Mouse (Mus musculus) heart, adult 2 months (tissue): Measurements from ENCODE around the gene Zfp629.

Experiments
- EP300 ChIP-seq: fragments of 200-500 bp; IDR thresholded peaks from 2 replicates; pipeline ENCODE4 v1.6.1; 2011; ENCODE audit warnings: low read depth, low read length, control low read depth; ENCODE audit not compliant: insufficient read depth
- POLR2A ChIP-seq: fragments of 200-500 bp; IDR thresholded peaks from 2 replicates; pipeline ENCODE4 v1.6.1; 2011; ENCODE audit warnings: mild to moderate bottlenecking, low read depth, low read length, control low read depth; ENCODE audit not compliant: insufficient read depth

DNA sequence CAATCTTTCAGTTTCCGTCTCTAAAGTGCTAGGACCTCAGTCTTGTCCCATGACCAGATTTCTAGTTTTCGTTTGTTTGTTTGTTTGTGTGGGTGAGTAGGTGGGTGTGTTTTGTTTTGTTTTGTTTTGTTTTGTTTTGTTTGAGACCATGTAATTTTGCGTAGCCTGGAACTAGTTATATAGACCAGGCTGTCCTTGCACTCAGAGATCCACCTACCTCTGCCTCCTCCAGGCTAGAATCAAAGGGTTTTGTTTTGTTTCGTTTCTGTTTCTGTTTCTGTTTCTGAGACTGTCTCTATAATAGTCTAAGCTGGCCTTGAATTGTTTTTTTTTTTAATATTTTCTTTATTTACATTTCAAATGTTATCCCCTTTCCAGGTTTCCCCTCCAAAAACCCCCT, 30.8 kb upstream of the Zfp629 start:
- TF ChIP-seq EP300 (no peak), POLR2A (no peak)
